Mouse (Mus musculus) hindbrain, embryonic 10.5 days (tissue): ENCODE measurements around the gene Nr0b2. TPM values are rescaled to one million over a fixed set of nuclear protein-coding genes. Genes with fewer than 3 reads are reported as not detected.
A peak's percentile ranks its signal among the peaks of the same experiment; 100 is the strongest.
"Not testable (repeated sequence)": the region's sequence is repeated elsewhere in the genome, so short reads cannot be mapped to it uniquely, and the experiment has no call there.

Experiments used
- DNase-seq: peaks from one replicate; pipeline ENCODE4 v3.0.0-alpha.2; 2017; ENCODE audit warnings: low spot score
- H3K27ac ChIP-seq: fragments of 300-500 bp; sonication (generic); 2 replicates; pipeline ENCODE4 v1.5.1; 2016; ENCODE audit warnings: mild to moderate bottlenecking, moderate library complexity
- H3K27me3 ChIP-seq: fragments of 300-500 bp; sonication (generic); 2 replicates; pipeline ENCODE4 v1.6.1; 2016; ENCODE audit warnings: mild to moderate bottlenecking; ENCODE audit not compliant: poor library complexity, insufficient read depth, severe bottlenecking
- H3K36me3 ChIP-seq: fragments of 300-500 bp; sonication (generic); 2 replicates; pipeline ENCODE4 v1.6.1; 2016; ENCODE audit warnings: mild to moderate bottlenecking, moderate library complexity
- H3K4me1 ChIP-seq: fragments of 300-500 bp; sonication (generic); replicated peaks from 2 replicates; pipeline ENCODE4 v1.6.1; 2016; ENCODE audit warnings: mild to moderate bottlenecking
- H3K4me3 ChIP-seq: fragments of 300-500 bp; sonication (generic); 2 replicates; pipeline ENCODE4 v1.5.1; 2016; ENCODE audit warnings: mild to moderate bottlenecking, moderate library complexity
- H3K9me3 ChIP-seq: fragments of 300-500 bp; sonication (generic); 2 replicates; pipeline ENCODE4 v1.6.1; 2016; ENCODE audit warnings: mild to moderate bottlenecking, moderate library complexity
- WGBS: fragments of 180-500 bp; shearing (Covaris S2); methylation state at CpG from one replicate; pipeline ENCODE4 v1.1.7; 2016; 5-methylcytosine and 5-hydroxymethylcytosine counted together
- polyA plus RNA-seq: library from polyadenylated mRNA; unstranded; fragments of >200 nt; fragmentation: Nextera tagmentation; extraction: Ambion mirVana; gene quantifications from 2 replicates; pipeline ENCODE4 v1.2.1, GENCODE M21; 2016

Nr0b2 gene
- polyA plus RNA-seq = 0.31 TPM in 1 of 2 replicates, not detected in the other

- H3K36me3 ChIP-seq = no peaks in the 10 kb centered on the region
- peaks cover 27% of the 10 kb centered on the region for H3K27me3 ChIP-seq
- no peak within 1 kb of the TSS for H3K4me3 ChIP-seq
- DNase-seq = no peak
- WGBS = 74% methylated on average over 10 of the region's 10 CpGs
- no peaks in the 10 kb centered on the region for H3K9me3 ChIP-seq
- H3K4me1 ChIP-seq = peaks cover 9% of the 10 kb centered on the region
- 0 out of 2 replicates have a peak within 1 kb of the TSS, but pooled peaks have one; percentile 9 for H3K27ac ChIP-seq
Observed at GRCm38 (mm10) chr4:133552768-133553447, at the start of gene Nr0b2. Nr0b2 (plus strand) TSS chr4:133553376.

DNA sequence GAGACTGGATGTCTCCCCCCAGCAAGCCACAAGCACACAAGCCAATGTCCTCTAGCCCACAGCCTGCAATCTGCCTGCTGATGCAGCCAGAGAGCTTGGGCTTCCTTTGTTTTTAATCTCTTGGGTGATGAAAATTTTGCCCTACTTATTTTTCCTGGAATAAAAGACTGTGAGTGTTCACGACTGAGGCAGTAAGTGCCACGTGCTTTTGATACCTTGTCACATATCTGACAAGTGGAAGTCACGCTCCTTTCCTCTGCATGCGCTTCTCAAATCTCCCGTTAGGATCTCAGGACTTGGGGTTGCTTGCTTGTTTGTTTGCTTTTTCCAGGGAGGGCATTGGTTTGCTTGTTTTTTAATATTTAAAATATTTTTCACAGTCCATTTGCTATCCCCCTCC, 48.9 kb upstream of the Nr0b2 start:
- no peaks in the 10 kb centered on the region for H3K4me1 ChIP-seq
- H3K27ac ChIP-seq = no peak overlapping the region
- WGBS = 65% methylated on average over 5 of the region's 5 CpGs
- H3K9me3 ChIP-seq = no peaks in the 10 kb centered on the region
- H3K27me3 ChIP-seq = peaks cover 77% of the 10 kb centered on the region
- no peak overlapping the region for H3K4me3 ChIP-seq
- DNase-seq = no peak
- H3K36me3 ChIP-seq = no peaks in the 10 kb centered on the region

- H3K4me3 ChIP-seq = no peak overlapping the region
- no peak for DNase-seq
- H3K27me3 ChIP-seq = peaks cover 71% of the 10 kb centered on the region
- no peaks in the 10 kb centered on the region for H3K36me3 ChIP-seq
- no peaks in the 10 kb centered on the region for H3K9me3 ChIP-seq
- 72% methylated on average over 9 of the region's 9 CpGs for WGBS
- no peak overlapping the region for H3K27ac ChIP-seq
- no peaks in the 10 kb centered on the region for H3K4me1 ChIP-seq
Observed at GRCm38 (mm10) chr4:133504755-133505485, 48.3 kb upstream of the Nr0b2 start.

GRCm38 (mm10) chr4:133506573-133506972, 46.6 kb upstream of the Nr0b2 start:
- 75% methylated on average over 5 of the region's 5 CpGs for WGBS
- Histone ChIP-seq H3K4me3 (no peak overlapping the region), H3K4me1 (no peaks in the 10 kb centered on the region), H3K27ac (no peak overlapping the region), H3K36me3 (no peaks in the 10 kb centered on the region), H3K27me3 (peaks cover 54% of the 10 kb centered on the region), H3K9me3 (no peaks in the 10 kb centered on the region)
- DNase-seq = no peak

DNA sequence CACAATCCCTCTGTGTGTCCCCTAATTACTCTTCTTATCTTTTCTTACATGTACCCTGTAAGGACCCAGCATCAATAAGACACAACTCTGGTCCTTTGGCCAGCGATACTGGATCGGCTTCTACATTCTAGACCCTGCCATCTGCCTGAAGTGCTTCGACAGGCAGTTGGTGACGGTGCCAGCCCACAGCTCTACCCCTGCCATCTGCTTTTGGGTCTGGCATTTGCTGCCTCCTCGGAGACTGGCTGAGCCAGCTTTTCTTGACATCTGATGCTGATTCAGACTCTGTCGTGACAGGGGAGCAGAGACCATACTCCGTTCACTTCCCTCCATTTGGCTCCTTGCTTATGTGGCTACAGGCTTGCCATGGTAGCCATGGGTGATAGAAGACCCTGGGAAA, 44.2 kb upstream of the Nr0b2 start:
- H3K27me3 ChIP-seq = peaks cover 34% of the 10 kb centered on the region
- no peak overlapping the region for H3K4me3 ChIP-seq
- 84% methylated on average over 7 of the region's 7 CpGs for WGBS
- H3K27ac ChIP-seq = no peak overlapping the region
- no peak for DNase-seq
- no peaks in the 10 kb centered on the region for H3K36me3 ChIP-seq
- H3K4me1 ChIP-seq = no peaks in the 10 kb centered on the region
- H3K9me3 ChIP-seq = no peaks in the 10 kb centered on the region

GRCm38 (mm10) chr4:133511050-133511449, 42.1 kb upstream of the Nr0b2 start:
- Histone ChIP-seq H3K4me3 (no peak overlapping the region), H3K27me3 (peaks cover 24% of the 10 kb centered on the region; the same call in 1 of the 2 replicates), H3K9me3 (no peaks in the 10 kb centered on the region), H3K27ac (no peak overlapping the region), H3K4me1 (no peaks in the 10 kb centered on the region), H3K36me3 (no peaks in the 10 kb centered on the region)
- no peak for DNase-seq
- 79% methylated on average over 5 of the region's 5 CpGs for WGBS

DNA sequence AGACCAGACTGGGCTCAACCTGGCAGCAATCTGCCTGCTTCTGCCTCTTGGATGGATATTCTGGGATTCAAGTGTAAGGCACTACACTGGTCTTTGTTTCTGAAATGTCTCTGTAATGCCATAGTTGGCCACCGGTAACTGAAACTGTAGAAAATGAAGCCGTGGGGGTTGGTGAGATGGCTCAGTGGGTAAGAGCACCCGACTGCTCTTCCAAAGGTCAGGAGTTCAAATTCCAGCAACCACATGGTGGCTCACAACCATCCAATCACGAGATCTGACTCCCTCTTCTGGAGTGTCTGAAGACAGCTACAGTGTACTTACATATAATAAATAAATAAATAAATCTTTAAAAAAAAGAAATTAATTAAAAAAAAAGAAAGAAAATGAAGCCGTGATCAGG, 40.7 kb upstream of the Nr0b2 start:
- not testable (repeated sequence) for H3K4me1 ChIP-seq, H3K4me3 ChIP-seq, H3K27ac ChIP-seq, DNase-seq, H3K36me3 ChIP-seq, H3K9me3 ChIP-seq
- WGBS = 49% methylated on average over 5 of the region's 5 CpGs
- H3K27me3 ChIP-seq = peaks cover 18% of the 10 kb centered on the region; the same call in 1 of the 2 replicates

DNA sequence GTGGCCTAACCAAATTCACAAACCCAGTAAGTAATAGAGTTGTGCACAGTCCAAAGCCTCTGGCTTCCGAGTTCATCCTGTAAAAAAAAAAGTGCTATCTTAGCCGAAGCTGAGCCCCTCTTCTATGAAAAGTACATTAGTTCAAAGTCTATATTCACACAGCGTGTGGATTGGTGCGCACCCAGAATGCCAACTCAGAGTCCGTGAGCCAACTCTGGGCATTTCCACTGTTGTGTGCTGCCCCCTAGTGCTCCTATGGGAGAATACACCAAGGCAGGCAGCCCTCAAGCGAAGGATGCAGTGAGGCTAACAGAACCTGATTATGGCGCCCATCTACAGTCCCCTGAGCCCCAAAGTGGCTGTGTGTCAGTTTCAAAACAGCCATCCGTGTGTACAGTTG, 40.2 kb upstream of the Nr0b2 start:
- 14% methylated on average over 8 of the region's 8 CpGs for WGBS
- no peaks in the 10 kb centered on the region for H3K4me1 ChIP-seq
- peaks cover 19% of the 10 kb centered on the region for H3K27me3 ChIP-seq
- no peak overlapping the region for H3K27ac ChIP-seq
- no peak overlapping the region for H3K4me3 ChIP-seq
- H3K9me3 ChIP-seq = no peaks in the 10 kb centered on the region
- H3K36me3 ChIP-seq = no peaks in the 10 kb centered on the region
- DNase-seq = peak; percentile 75

- WGBS = 3% methylated on average over 68 of the region's 69 CpGs
- H3K9me3 ChIP-seq = no peaks in the 10 kb centered on the region
- peaks cover 9% of the 10 kb centered on the region for H3K4me1 ChIP-seq
- peak within 1 kb of the TSS; percentile 51 for H3K4me3 ChIP-seq
- no peaks in the 10 kb centered on the region for H3K36me3 ChIP-seq
- no peak for DNase-seq
- peaks cover 56% of the 10 kb centered on the region for H3K27me3 ChIP-seq
- H3K27ac ChIP-seq = peak within 1 kb of the TSS; percentile 59
Observed at GRCm38 (mm10) chr4:133518601-133519368, 34.4 kb upstream of the Nr0b2 start, which contains the start of gene Kdf1. Kdf1 (plus strand) TSS chr4:133518963.

- WGBS = 5% methylated on average over 25 of the region's 25 CpGs
- DNase-seq = no peak
- Histone ChIP-seq H3K27me3 (peaks cover 56% of the 10 kb centered on the region), H3K4me3 (peak overlapping the region; percentile 51), H3K4me1 (peaks cover 9% of the 10 kb centered on the region), H3K27ac (peak overlapping the region; percentile 59), H3K36me3 (no peaks in the 10 kb centered on the region), H3K9me3 (no peaks in the 10 kb centered on the region)
Observed at GRCm38 (mm10) chr4:133519369-133519665, 33.9 kb upstream of the Nr0b2 start.

GRCm38 (mm10) chr4:133521502-133521901, 31.7 kb upstream of the Nr0b2 start:
- no peak for DNase-seq
- Histone ChIP-seq H3K36me3 (0 out of 2 replicates have a peak, but pooled peaks cover 1% of the 10 kb centered on the region), H3K4me3 (no peak overlapping the region), H3K9me3 (no peaks in the 10 kb centered on the region), H3K4me1 (peaks cover 9% of the 10 kb centered on the region), H3K27me3 (peaks cover 56% of the 10 kb centered on the region), H3K27ac (no peak overlapping the region)
- 72% methylated on average over 2 of the region's 2 CpGs for WGBS

DNA sequence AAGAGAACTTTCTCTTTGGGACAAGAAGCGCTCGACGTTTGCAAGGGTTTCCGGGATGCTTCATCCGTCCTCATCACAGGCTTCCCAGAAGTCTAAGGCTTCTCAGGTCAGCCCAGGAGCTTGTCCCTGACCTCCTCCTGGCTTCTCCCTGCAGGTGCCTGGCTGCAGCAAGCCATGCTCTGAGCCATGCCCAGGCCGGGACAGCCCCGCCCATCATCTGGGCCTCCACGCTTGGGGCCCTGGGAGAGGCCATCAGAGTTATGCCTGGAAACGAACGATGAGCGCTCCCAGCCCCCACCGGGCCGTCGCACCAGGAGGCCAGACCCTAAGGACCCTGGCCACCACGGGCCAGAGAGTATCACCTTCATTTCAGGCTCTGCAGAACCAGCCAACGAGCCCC, 25.4 kb upstream of the Nr0b2 start:
- H3K27me3 ChIP-seq = no peaks in the 10 kb centered on the region
- H3K4me3 ChIP-seq = 0 out of 2 replicates have a peak overlapping the region, but pooled peaks have one; percentile 2
- peaks cover 60% of the 10 kb centered on the region for H3K36me3 ChIP-seq
- WGBS = 73% methylated on average over 16 of the region's 16 CpGs
- H3K9me3 ChIP-seq = no peaks in the 10 kb centered on the region
- no peak for DNase-seq
- H3K4me1 ChIP-seq = no peaks in the 10 kb centered on the region
- H3K27ac ChIP-seq = no peak overlapping the region

DNA sequence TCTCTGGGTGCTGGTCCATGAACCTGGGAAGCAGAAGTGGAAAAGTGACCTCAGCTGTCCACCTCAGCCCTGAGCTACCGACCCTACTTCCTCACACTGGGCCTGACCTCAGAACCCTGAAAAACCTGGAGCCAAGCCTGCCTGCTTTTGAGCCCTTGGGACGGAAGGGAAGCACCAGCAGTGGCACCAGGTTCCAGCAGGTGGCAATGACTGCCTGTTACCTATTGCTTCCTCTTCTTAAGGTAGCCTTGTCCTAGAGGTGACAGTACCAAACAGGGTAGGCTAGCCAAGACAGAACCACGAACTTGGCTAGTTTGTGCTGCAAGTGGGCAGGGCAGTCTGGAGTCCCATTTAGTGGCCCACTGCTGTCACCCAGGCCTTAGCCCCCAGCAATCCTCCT, 20.4 kb upstream of the Nr0b2 start:
- no peak for DNase-seq
- no peaks in the 10 kb centered on the region for H3K4me1 ChIP-seq
- peaks cover 98% of the 10 kb centered on the region for H3K36me3 ChIP-seq
- H3K4me3 ChIP-seq = no peak overlapping the region
- H3K27ac ChIP-seq = no peak overlapping the region
- no peaks in the 10 kb centered on the region for H3K9me3 ChIP-seq
- 88% methylated on average over 3 of the region's 3 CpGs for WGBS
- no peaks in the 10 kb centered on the region for H3K27me3 ChIP-seq
